Mouse (Mus musculus) G1E (cell line): Measurements from ENCODE around the gene Fzd7. TPM values are rescaled to one million over a fixed set of nuclear protein-coding genes. Genes with fewer than 3 reads are reported as not detected.

ENCODE experiments used
- ATAC-seq: 2 replicates; pipeline ENCODE4 v1.8.0; 2016; ENCODE audit warnings: mild to moderate bottlenecking; ENCODE audit not compliant: insufficient number of reproducible peaks, poor library complexity, low FRiP score, severe bottlenecking; ENCODE audit errors: extremely low read depth
- DNase-seq: peaks from one replicate; pipeline ENCODE4 v3.0.0; 2012; ENCODE audit warnings: low spot score
- H3K27me3 ChIP-seq: 2 replicates; pipeline ENCODE4 v1.6.1; 2012; ENCODE audit warnings: mild to moderate bottlenecking, low read length, inconsistent platforms; ENCODE audit not compliant: insufficient read depth
- H3K36me3 ChIP-seq: replicated peaks from 2 replicates; pipeline ENCODE3; 2012; ENCODE audit warnings: mild to moderate bottlenecking, inconsistent platforms
- H3K4me1 ChIP-seq: 2 replicates; pipeline ENCODE4 v1.6.1; 2012; ENCODE audit warnings: low read depth, low read length, inconsistent platforms, mixed read lengths; ENCODE audit not compliant: insufficient read depth
- H3K4me3 ChIP-seq: 2 replicates; pipeline ENCODE4 v1.5.1; 2012; ENCODE audit warnings: low read depth, mild to moderate bottlenecking, inconsistent platforms, low read length, moderate library complexity, mixed read lengths
- H3K9me3 ChIP-seq: replicated peaks from 2 replicates; pipeline ENCODE4 v1.6.1; 2012; ENCODE audit warnings: inconsistent platforms
- CTCF ChIP-seq: IDR thresholded peaks from 2 replicates; pipeline ENCODE4 v1.5.1; 2012; ENCODE audit warnings: low read depth, low read length, inconsistent platforms, mixed read lengths
- GATA1 ChIP-seq: IDR thresholded peaks from 2 replicates; pipeline ENCODE4 v1.6.1; 2012; ENCODE audit warnings: borderline replicate concordance, low read length, inconsistent platforms, mixed read lengths
- GATA2 ChIP-seq: IDR thresholded peaks from 2 replicates; pipeline ENCODE4 v1.6.1; 2012; ENCODE audit warnings: low read depth, low read length, inconsistent platforms, borderline replicate concordance
- POLR2AphosphoS5 ChIP-seq: IDR thresholded peaks from 2 replicates; pipeline ENCODE4 v1.6.1; 2012; ENCODE audit warnings: low read depth, low read length, inconsistent platforms; ENCODE audit not compliant: insufficient replicate concordance
- TAL1 ChIP-seq: conservative IDR thresholded peaks from 2 replicates; pipeline ENCODE4 v1.6.1; 2012; ENCODE audit warnings: low read depth, low read length, inconsistent platforms, mixed read lengths
- polyA plus RNA-seq: library from polyadenylated mRNA; stranded (reverse); fragments of >175 nt; gene quantifications from 2 replicates; pipeline ENCODE4 v1.2.3, GENCODE M21; 2012
- total RNA-seq, 2 experiments: library from RNA; stranded (forward) in 1 of 2; stranded (reverse) in 1 of 2; fragments of 200-1000 nt in 1 of 2; fragments of >200 nt in 1 of 2; fragmentation: Nextera tagmentation in 1 of 2; gene quantifications; 2 replicates each; pipeline ENCODE4 v1.2.3; 2014 to 2017

The Fzd7 gene
- total RNA-seq (2014; fragmentation: Nextera tagmentation) (84.4 and 84.8 TPM in 2 replicates), total RNA-seq (2017) (54.1 and 55.7 TPM in 2 replicates), polyA plus RNA-seq (58.7 and 65.9 TPM in 2 replicates)

- ATAC-seq = no peak
- DNase-seq = peak; percentile 52
- H3K36me3 ChIP-seq = peaks cover 42% of the 10 kb centered on the region
- peaks cover 73% of the 10 kb centered on the region for H3K4me1 ChIP-seq
- TF ChIP-seq TAL1 (no peak), GATA1 (no peak), GATA2 (no peak), CTCF (no peak), POLR2AphosphoS5 (no peak)
- no peaks in the 10 kb centered on the region for H3K9me3 ChIP-seq
- H3K4me3 ChIP-seq = peak within 1 kb of the TSS; percentile 85
- H3K27me3 ChIP-seq = no peaks in the 10 kb centered on the region
Observed at GRCm38 (mm10) chr1:59482331-59482695, at the start of gene Fzd7. Gene Fzd7, plus strand, starts transcription at chr1:59482424.

- peaks cover 4% of the 10 kb centered on the region for H3K4me1 ChIP-seq
- TF ChIP-seq POLR2AphosphoS5 = no peak
- no peak for TF ChIP-seq CTCF
- no peak for TF ChIP-seq TAL1
- TF ChIP-seq GATA2 = no peak
- no peak for TF ChIP-seq GATA1
- H3K27me3 ChIP-seq = peaks cover 35% of the 10 kb centered on the region
- H3K4me3 ChIP-seq = no peak overlapping the region
- H3K9me3 ChIP-seq = no peaks in the 10 kb centered on the region
- no peak for DNase-seq
- ATAC-seq = no peak
- H3K36me3 ChIP-seq = no peaks in the 10 kb centered on the region
Observed at GRCm38 (mm10) chr1:59433296-59433695, 48.9 kb upstream of the Fzd7 start.

- no peaks in the 10 kb centered on the region for H3K9me3 ChIP-seq
- H3K4me1 ChIP-seq = peaks cover 4% of the 10 kb centered on the region
- ATAC-seq = no peak
- H3K36me3 ChIP-seq = no peaks in the 10 kb centered on the region
- TF ChIP-seq CTCF = no peak
- DNase-seq = no peak
- H3K27me3 ChIP-seq = peaks cover 39% of the 10 kb centered on the region
- H3K4me3 ChIP-seq = no peak overlapping the region
Observed at GRCm38 (mm10) chr1:59434071-59434470, 48.2 kb upstream of the Fzd7 start.

- H3K36me3 ChIP-seq = no peaks in the 10 kb centered on the region
- TF ChIP-seq GATA2 (no peak), POLR2AphosphoS5 (no peak), CTCF (no peak), GATA1 (no peak), TAL1 (no peak)
- H3K27me3 ChIP-seq = peaks cover 45% of the 10 kb centered on the region
- no peak for ATAC-seq
- DNase-seq = no peak
- no peak overlapping the region for H3K4me3 ChIP-seq
- no peaks in the 10 kb centered on the region for H3K9me3 ChIP-seq
- H3K4me1 ChIP-seq = peaks cover 4% of the 10 kb centered on the region
Observed at GRCm38 (mm10) chr1:59435270-59435669, 47.0 kb upstream of the Fzd7 start.

GRCm38 (mm10) chr1:59436321-59436720 is 45.9 kb upstream of the Fzd7 start:
- ATAC-seq (no peak), DNase-seq (no peak)
- Histone ChIP-seq H3K36me3 (no peaks in the 10 kb centered on the region), H3K4me1 (peaks cover 4% of the 10 kb centered on the region; the same call in 1 of the 2 replicates), H3K27me3 (peaks cover 45% of the 10 kb centered on the region), H3K9me3 (no peaks in the 10 kb centered on the region), H3K4me3 (no peak overlapping the region)
- no peak for TF ChIP-seq GATA2
- no peak for TF ChIP-seq GATA1
- no peak for TF ChIP-seq CTCF

GRCm38 (mm10) chr1:59437927-59438326 is 44.3 kb upstream of the Fzd7 start:
- H3K4me1 ChIP-seq = peaks cover 4% of the 10 kb centered on the region; the same call in 1 of the 2 replicates
- DNase-seq (no peak), ATAC-seq (no peak)
- no peaks in the 10 kb centered on the region for H3K36me3 ChIP-seq
- peaks cover 9% of the 10 kb centered on the region for H3K9me3 ChIP-seq
- no peak for TF ChIP-seq TAL1
- no peak for TF ChIP-seq CTCF
- no peak for TF ChIP-seq GATA2
- no peak for TF ChIP-seq GATA1
- TF ChIP-seq POLR2AphosphoS5 = no peak
- no peak overlapping the region for H3K4me3 ChIP-seq
- H3K27me3 ChIP-seq = peaks cover 45% of the 10 kb centered on the region

- H3K27me3 ChIP-seq = peaks cover 45% of the 10 kb centered on the region
- TF ChIP-seq TAL1 = no peak
- TF ChIP-seq CTCF = no peak
- TF ChIP-seq GATA2 = no peak
- no peak for TF ChIP-seq POLR2AphosphoS5
- TF ChIP-seq GATA1 = no peak
- no peak for DNase-seq
- H3K4me1 ChIP-seq = peaks cover 4% of the 10 kb centered on the region; the same call in 1 of the 2 replicates
- no peak for ATAC-seq
- H3K9me3 ChIP-seq = peaks cover 9% of the 10 kb centered on the region
- no peaks in the 10 kb centered on the region for H3K36me3 ChIP-seq
- H3K4me3 ChIP-seq = no peak overlapping the region
Observed at GRCm38 (mm10) chr1:59438330-59438729, 43.9 kb upstream of the Fzd7 start.
